Mouse (Mus musculus) CD4-positive helper T cell, adult 2 months (primary cell): ENCODE data around the gene Sidt1.

Experiments used
- DNase-seq: peaks from one replicate; pipeline ENCODE4 v3.0.0-alpha.2; 2012; ENCODE audit warnings: low read depth, missing footprints, low spot score

Gene Sidt1

DNA sequence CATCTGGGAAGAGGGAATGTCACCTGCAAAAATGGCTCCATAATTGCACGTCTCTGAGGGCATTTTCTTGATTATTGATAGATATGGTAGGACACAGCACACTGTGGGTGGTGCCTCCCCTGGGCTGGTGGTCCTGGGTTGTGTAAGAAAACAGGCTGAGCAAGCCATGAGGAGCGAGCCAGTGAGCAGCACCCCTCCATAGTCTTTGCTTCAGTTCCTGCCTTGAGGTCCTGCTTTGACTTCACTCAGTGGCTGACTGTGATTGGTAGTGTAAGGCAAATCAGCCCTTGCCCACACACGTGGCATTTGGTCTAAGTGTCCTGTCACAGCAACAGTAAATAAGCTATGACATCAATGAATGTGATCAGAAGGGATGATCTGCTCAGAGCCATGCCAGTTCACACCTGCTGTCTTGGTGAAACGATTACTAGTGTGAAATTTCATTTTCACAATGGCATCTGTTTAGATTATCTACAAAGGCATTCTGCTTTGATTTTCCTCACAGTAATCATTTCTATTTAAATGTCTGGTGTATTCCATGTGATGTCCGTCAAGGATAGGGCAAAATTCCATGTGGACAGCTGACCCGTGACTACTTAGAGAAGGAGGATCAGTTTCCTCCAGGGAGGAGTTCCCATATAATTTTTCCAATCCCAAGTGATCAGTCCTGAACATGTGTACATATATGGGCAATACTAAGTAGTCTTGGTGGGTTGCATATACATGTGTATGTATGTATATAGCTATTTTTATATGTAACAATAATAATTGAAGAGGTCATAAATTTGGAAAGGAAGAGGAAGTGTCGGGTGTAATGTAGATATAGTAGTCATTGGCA is 79.0 kb downstream of the Sidt1 start:
- no peak for DNase-seq

DNA sequence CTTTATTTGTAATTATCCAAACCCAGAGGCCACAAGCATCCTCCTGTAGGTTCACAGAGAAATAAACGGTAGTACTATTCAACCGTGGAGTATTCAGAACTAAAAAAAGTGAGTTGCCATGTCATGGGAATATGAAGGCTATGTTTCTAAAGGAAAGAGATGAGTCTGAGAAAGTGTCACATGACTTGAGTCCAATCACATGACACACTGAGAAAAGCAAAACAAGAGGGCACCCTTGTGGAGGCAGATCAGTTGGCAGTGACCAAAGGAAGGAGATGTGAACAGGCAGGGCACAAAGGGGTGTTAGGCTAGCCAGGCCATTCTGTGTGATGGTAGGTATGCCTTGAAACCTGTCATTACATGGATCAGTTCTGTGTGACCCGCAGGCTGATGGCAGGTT is 80.3 kb downstream of the Sidt1 start:
- DNase-seq = no peak

DNA sequence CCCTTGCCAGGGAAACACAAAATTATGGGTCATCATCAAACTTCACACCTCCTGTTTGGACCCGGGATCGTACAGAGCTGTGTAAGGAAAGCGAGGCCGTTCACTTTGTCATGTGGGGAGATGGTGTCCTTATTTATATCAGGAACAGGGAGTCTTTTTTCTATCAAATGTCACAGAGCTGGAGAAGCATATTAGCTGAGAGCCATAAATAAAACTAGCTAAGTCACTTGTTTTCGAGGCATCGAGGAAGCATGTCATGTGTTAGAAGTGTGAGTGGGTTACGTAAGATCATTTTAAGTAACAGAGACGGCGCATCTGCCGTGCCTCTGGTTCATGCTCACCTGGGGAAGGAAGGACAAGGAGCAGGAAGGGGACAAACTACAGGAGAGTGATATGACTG is 83.0 kb downstream of the Sidt1 start:
- DNase-seq = no peak

DNA sequence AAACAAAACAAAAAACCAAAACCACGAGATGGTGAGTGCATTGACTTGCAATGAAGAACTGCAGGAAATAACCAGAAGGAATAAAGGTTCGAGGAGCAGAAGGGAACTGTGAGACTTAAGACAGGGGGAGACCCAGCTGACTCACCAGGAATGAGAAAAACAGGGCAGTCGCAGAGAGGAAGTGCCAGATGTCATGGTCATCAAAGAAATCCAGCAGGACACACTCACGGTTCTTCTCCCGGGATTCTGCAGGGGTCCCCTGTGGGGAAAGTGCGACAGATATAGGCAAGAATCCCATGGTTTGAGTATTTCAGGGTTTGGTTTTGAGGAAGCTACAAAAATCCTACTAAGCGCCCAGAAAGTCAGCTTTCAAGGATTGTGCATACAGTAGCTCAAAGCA is 89.7 kb downstream of the Sidt1 start:
- no peak for DNase-seq

DNA sequence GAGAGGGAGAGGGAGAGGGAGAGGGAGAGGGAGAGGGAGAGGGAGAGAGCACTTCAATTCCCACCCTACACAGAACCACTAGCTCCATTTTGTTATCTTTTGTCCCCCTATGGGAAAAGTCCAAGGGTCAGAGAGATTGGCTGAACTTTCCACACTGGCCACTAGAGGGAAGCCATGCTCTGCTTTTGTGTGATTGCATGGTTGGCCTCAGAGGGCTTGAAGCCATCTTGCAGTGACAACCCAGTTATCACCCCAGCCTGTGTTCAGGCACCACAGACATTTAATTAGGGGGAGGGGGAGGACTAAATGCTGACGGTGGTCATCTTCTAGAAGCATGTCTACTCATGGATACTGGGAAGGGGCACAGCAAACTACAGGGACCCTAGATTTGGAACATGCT is 90.4 kb downstream of the Sidt1 start:
- DNase-seq = peak; percentile 59

DNA sequence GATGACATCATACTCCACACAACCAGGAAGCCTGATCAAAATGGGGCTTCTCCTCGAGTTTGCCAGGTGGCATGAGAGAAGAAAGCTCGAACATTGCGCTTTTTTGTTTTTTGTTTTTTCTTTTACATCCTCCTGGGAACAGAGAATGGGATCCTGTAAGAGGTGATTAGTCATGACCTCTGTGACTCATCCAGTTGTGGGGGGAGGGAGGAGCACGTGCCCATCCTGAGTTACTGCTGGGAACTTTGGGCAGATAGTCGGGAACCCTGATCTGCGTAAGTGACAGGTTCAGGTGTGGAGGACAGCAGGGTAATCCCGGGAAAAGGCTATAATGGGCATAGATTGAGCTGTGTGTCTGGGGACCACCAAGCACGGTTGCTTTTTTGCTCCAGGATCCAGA is 92.6 kb downstream of the Sidt1 start:
- DNase-seq = no peak

DNA sequence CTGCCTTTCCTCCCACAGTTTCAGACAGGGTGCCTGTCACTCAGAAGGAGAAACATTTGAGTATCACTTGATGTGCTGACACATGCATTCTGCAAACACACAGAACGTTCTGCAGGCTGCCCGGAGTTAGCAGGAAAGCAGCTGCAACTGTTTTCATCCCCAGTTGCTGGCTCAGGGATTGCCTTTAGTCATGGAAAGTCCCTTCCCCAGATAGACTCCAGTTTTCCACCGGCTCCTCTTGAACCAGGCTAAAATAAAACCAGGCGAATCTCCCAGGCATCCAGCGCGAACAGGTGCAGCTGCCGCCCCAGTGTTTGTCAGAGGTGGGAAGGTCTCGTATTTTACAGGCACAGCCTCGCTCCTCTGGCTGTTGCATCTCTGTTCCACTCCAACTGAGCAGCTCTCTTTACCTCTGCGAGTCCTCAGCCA is 94.1 kb downstream of the Sidt1 start:
- DNase-seq = no peak

DNA sequence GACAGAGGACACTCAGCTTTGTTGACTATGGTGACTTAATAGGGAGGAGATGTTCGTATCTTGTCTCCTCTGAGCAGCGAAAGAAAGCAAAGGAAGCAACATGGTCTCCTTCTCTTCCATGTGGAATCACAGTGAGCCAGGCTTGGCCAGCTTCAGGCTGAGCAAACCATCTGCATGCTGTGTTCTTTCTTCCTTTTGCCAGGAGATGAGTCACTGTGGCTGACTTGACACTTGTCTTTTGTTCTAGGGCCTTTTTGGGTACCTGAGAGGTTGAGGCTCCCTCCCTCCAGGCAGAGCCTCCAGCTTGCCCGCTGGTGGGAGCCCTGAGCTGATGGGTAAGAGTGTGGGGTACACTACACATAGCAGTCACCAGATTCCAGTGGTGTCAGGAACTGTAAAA is 95.2 kb downstream of the Sidt1 start:
- no peak for DNase-seq

DNA sequence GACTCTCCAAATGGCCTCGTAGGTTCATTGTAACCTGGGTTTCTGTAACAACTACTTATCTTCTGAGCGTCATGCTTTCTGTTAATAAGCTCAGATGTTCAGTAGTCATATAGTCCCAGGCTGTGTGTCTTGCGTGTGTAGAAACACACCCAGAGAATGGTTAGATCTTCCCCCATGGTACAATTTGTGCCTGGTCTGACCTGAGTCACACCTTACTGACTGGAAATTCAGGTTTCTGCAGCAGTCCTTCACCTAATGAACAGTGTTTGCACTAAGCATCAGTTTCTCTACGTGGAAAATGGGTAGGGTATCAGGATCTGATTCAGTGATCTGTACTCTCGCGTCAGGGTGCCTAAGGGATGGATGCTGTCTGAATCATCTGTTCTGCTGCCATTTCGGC is 100.0 kb downstream of the Sidt1 start:
- no peak for DNase-seq

DNA sequence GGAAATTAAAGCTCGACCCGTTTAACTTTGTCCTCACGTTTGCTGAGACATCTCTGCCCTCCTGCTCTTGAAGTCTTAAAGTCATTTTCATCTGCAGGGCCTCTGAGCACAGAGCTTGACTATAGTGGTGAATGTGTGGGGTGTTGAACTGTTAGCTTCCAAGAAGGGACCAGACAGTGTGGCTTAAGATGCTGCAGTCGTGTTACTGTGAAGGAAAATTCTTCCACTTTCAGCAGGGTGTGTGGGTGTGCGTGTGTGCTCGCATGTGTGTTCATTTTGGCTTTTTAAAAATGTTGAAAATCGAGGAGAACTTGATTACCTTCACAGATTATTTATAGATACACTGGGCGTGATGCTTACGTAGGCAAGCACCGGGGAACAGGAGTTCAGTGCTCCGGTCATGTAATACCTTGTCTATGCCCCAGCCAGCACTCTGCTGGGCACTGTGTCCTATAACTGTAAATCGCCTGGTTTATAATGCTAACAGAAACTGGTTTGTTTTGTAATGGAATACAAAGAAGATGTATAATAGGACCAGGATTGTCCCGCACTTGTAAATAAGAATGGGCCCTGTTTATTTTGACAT is 106.2 kb downstream of the Sidt1 start:
- no peak for DNase-seq

DNA sequence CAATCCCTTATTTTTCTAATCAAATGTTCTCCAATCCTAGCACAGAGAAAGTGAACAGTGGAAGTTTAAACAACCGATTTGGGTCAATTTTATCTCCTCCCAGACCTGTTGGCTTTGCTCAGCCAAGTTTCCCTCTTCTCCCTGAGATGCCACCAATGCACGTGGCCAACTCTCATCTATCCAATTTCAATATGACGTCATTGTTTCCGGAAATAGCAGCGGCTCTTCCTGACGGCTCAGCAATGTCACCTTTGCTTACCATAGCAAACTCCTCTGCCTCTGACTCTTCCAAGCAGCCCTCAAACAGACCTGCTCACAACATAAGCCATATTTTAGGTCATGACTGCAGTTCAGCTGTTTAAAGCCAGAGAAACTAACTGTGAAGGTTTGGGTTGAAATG is 111.5 kb downstream of the Sidt1 start:
- no peak for DNase-seq

DNA sequence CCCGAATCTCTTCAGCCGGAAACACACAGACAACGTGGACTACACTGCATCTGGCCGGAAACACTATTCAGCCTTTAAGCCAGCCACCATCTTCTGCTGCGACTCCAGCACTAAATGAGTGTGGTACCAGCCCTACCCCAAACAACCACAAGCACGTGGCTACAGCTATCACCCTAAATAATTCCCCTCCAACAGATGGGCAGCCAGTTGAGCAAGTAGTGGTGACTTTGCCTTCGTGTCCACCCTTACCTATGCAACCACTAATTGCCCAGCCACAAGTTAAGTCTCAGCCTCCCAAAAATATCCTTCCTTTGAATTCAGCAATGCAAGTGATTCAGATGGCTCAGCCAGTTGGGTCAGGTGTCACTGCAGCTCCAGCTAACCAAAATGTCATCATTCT is 116.6 kb downstream of the Sidt1 start:
- DNase-seq = no peak

DNA sequence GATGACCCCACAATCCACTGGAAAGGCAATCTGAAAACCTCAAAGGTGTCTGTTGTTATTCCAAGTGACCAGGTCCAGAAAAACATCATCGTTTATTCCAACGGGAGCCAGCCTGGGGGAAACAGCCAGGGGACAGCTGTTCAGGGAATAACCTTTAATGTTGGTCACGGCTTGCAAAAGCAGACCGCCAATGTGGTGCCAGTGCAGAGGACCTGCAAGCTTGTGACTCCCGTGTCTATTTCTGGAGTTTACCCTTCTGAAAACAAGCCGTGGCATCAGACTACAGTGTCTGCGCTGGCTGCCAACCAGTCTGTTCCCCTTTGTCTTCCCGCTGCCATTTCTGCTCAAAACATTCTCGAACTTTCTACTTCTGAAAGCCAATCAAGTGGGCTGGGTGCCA is 117.5 kb downstream of the Sidt1 start:
- DNase-seq = no peak

DNA sequence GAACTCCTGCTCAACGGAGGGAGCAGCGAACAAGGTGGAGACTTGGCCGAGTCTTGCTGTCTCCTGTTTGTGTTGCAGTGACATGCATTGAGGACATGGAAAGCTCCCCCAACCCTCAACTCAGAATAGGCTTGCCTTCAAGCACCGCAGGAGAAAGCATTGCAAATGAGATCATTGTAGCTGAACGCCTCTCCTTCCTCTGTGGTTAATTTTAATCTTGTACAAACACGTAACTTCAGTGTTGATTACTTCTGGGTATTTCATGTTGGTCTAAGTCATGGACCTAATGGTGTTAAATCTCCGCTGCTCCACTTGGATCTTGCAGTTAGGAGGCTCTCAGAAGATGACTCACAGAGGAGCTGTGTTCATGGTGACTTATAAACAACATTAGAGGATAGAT is 120.3 kb downstream of the Sidt1 start:
- DNase-seq = no peak

DNA sequence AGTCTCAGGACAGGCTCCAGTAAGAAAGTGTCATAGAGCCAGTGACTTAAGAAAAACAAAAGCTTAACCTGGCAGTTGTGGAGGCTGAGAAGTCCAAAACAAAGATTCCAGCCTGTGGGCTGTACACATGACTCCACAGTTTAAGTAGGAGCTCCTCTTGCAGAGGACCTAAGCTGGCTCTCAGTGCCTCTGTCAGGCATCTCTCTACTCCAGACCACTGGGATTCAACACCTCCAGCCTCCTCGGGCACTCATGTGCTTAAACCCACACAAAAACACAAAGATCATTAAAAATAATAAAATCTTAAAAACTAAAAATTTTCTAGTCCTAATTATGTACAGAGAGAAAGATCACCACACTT is 122.0 kb downstream of the Sidt1 start:
- DNase-seq = no peak

DNA sequence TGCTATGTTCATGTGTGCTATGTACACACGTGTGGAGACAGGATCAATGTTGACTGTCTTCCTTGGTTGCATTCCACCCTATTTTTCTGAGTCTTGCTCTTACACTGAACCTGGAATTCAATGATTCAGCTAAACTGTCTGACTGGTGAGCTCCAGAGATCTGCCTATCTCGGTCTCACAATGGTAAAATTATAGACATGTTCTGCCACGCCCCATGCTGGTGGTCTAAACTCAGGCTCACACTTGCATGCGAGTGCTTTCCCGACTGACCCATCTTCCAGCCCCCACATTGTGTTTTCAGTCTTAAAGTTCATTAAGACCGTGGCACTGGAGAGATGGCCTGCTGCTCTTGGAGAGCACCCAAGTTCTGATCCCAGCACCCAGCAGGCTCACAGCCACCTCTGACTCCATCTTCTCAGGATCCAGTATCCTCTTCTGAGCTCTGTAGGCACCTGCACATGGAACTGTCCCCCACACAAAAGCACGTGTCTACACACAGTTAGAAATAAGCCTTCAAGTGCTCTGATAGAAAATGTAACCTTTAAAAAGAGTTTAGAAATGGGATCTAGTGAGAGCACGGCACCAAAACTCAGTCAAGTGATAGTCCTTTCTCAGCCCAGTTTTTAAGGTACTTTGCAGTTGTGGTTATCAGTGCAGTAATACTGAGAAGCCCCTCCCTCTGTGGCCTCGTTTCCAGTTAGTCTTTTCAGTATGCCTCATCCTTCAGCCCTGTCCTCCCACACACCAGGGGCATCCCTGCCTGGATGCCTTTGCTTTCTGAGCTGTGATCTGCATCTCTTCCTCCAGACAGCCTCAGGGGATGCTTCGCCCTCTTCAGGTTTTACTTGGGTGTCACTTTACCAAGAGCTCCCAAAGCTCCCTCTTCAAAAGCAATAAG is 122.6 kb downstream of the Sidt1 start:
- DNase-seq = peak; percentile 18

DNA sequence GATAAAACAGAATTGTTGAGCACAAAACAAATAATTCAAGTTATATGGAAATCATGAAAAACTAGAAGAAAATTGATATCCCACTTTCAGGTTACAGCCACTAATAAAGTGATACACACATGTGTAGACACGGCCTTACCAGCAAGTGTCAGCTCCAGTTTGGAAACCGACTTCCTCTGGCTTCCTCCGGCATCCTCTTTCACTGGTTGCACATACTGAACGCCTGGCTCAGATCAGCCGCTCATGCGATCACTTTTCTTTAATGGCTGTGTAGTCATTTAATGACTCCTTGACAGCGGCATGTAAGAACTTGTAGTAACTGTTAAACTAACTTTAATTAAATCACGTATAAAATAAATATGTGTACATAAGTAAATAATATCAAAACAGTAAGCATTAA is 127.0 kb downstream of the Sidt1 start:
- DNase-seq = no peak

DNA sequence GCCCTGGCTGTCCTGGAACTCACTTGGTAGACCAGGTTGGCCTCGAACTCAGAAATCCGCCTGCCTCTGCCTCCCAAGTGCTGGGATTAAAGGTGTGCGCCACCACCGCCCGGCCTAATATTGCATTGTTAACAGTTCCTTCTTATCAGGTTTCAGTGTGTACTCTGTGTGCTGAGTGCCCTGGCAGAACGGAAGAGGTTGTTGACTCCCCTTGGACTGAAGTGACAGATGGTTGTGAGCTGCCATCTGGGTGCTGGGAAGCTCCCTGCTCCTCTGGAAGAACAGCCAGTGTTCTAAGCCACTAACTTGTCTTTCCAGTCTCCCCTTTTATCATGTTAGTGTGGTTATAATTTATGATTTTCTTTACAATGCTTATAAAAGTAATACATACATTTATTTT is 128.7 kb downstream of the Sidt1 start:
- no peak for DNase-seq

DNA sequence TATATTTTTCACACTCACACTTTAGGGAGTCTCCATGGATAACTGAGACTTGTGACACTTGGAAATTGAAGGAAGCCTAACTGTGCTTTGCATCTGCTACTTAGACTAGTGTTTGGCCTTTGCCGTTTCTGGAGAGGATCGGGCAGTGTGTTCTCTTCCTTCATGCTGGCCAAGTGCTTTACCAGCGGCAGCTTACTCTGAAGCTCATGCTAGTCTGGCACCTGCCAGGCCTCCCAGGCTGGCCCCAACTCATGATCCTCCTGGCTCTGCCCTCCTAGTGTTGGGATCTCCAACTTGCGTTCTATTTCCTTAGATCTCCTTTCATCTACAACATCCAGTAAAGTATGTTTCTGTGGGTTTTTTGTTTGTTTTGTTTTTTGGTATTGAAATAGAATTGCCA is 132.8 kb downstream of the Sidt1 start:
- DNase-seq = no peak

DNA sequence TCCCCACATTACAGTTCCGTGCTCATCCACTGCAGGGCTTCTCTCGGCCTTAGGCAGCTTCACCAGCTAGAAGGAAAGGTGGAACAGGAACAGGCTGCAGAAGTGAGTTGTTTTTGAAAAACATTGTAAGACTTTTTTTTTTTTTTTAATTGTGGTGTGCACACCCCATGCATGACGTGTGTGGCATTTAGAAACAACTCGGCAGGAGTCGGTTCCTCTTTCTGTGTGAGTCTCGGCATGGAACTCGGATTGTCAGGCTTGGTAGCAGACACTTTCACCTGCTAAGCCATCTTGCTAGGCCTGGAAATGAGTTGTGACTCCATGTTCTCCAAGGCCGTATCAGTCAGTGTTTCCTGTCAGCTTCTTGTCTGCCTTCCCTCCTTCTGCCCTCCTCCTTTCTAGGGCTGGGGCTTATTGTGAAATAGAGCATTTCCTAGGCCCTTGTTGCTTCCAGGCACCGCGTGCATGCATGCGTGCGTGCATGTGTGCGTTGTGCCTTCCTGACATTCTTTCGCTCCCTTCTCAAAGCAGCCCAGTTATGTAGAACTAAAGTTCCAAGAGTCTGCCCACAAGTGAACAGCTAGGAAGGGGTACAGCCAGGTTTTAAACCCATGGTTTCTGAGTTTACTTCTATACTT is 133.8 kb downstream of the Sidt1 start:
- DNase-seq = no peak

DNA sequence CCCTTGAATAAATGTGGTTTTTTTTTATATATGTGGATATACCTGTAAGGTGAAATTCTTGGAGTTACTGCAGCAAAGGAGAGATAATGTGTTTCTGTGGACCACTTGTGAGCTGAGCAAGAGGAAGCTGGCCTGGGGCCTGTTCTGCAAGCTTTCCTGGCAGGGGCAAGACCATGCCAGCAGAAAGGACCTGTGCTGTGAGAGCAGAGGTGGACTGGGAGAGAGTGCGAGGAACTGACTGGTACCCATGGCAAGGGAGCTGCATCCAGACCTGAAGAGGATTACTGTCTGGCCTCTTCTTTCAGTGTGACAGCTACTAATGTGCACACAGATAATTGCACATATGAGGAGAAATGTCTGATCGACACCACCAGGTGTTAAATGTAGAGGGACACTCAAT is 142.0 kb downstream of the Sidt1 start:
- no peak for DNase-seq
